Mouse (Mus musculus): ENCODE measurements around the gene Ipp. TPM values are rescaled to one million over a fixed set of nuclear protein-coding genes. Genes with fewer than 3 reads are reported as not detected.

The Ipp gene
- 12.3 and 14.0 TPM in 2 replicates for polyA plus RNA-seq (2015; fragmentation: Nextera tagmentation; extraction: Ambion mirVana)

- peak; percentile 98 for ATAC-seq (ENCODE audit: low FRiP score)
- under 1% methylated on average over 55 of the region's 55 CpGs for WGBS
- no peaks in the 10 kb centered on the region for H3K9me3 ChIP-seq
These were observed at the start of gene Ipp for GRCm38 (mm10) chr4:116507425-116508218. Gene Ipp, plus strand, starts transcription at chr4:116507549.

GRCm38 (mm10) chr4:116461943-116462342, 45.4 kb upstream of the Ipp start:
- Histone ChIP-seq H3K36me3 (no peaks in the 10 kb centered on the region), H3K9ac (no peak overlapping the region), H3K27ac (no peak overlapping the region), H3K4me3 (peak overlapping the region; percentile 90; the same call in 1 of the 2 replicates), H3K27me3 (no peaks in the 10 kb centered on the region), H3K9me3 (no peaks in the 10 kb centered on the region), H3K4me1 (replicated peaks) (peaks cover 18% of the 10 kb centered on the region), H3K4me2 (peak overlapping the region; percentile 64)
- ATAC-seq (ENCODE audit: low FRiP score): no peak
- WGBS: 94% methylated on average over 3 of the region's 3 CpGs

More at GRCm38 (mm10) chr4:116507425-116508218, at the start of gene Ipp:
- Histone ChIP-seq H3K4me1 (replicated peaks) (peaks cover 12% of the 10 kb centered on the region), H3K9ac (peak within 1 kb of the TSS; percentile 82), H3K4me2 (peak within 1 kb of the TSS; percentile 57), H3K27me3 (no peaks in the 10 kb centered on the region), H3K27ac (peak within 1 kb of the TSS; percentile 91), H3K4me3 (peak within 1 kb of the TSS; percentile 60), H3K36me3 (0 out of 2 replicates have a peak, but pooled peaks cover 4% of the 10 kb centered on the region)

- ATAC-seq (ENCODE audit: low FRiP score): peak; percentile 78
- Histone ChIP-seq H3K27me3 (no peaks in the 10 kb centered on the region), H3K4me1 (replicated peaks) (peaks cover 18% of the 10 kb centered on the region), H3K9ac (peak overlapping the region; percentile 93), H3K27ac (peak overlapping the region; percentile 98), H3K9me3 (0 out of 2 replicates have a peak, but pooled peaks cover 2% of the 10 kb centered on the region), H3K4me2 (peak overlapping the region; percentile 64), H3K4me3 (peak overlapping the region; percentile 90), H3K36me3 (no peaks in the 10 kb centered on the region)
- WGBS: 2% methylated on average over 59 of the region's 74 CpGs
These were observed 43.9 kb upstream of the Ipp start for GRCm38 (mm10) chr4:116463231-116464125.

GRCm38 (mm10) chr4:116464126-116464981, 43.0 kb upstream of the Ipp start, which contains the start of gene Mast2:
Gene Mast2, minus strand, starts transcription at chr4:116464183.
- Histone ChIP-seq H3K4me2 (peak within 1 kb of the TSS; percentile 64), H3K27me3 (no peaks in the 10 kb centered on the region), H3K9ac (peak within 1 kb of the TSS; percentile 93), H3K4me1 (replicated peaks) (peaks cover 18% of the 10 kb centered on the region), H3K4me3 (peak within 1 kb of the TSS; percentile 90), H3K36me3 (no peaks in the 10 kb centered on the region), H3K9me3 (0 out of 2 replicates have a peak, but pooled peaks cover 2% of the 10 kb centered on the region), H3K27ac (peak within 1 kb of the TSS; percentile 98)
- peak; percentile 88 for ATAC-seq (ENCODE audit: low FRiP score)
- WGBS: 3% methylated on average over 23 of the region's 68 CpGs

- Histone ChIP-seq H3K4me2 (no peak overlapping the region), H3K36me3 (no peaks in the 10 kb centered on the region), H3K9ac (no peak overlapping the region), H3K4me1 (replicated peaks) (0 out of 2 replicates have a peak, but pooled peaks cover 3% of the 10 kb centered on the region), H3K27ac (no peak overlapping the region), H3K4me3 (no peak overlapping the region), H3K27me3 (no peaks in the 10 kb centered on the region), H3K9me3 (no peaks in the 10 kb centered on the region)
- ATAC-seq (ENCODE audit: low FRiP score): no peak
- WGBS: 83% methylated on average over 2 of the region's 2 CpGs
These were observed 26.0 kb upstream of the Ipp start for GRCm38 (mm10) chr4:116481322-116481721.

- Histone ChIP-seq H3K9ac (no peak overlapping the region), H3K4me2 (no peak overlapping the region), H3K36me3 (no peaks in the 10 kb centered on the region), H3K4me1 (replicated peaks) (0 out of 2 replicates have a peak, but pooled peaks cover 3% of the 10 kb centered on the region), H3K9me3 (no peaks in the 10 kb centered on the region), H3K27me3 (no peaks in the 10 kb centered on the region), H3K4me3 (no peak overlapping the region), H3K27ac (peak overlapping the region; percentile 55)
- ATAC-seq (ENCODE audit: low FRiP score): no peak
- WGBS: 41% methylated on average over 2 of the region's 2 CpGs
These were observed 23.9 kb upstream of the Ipp start for GRCm38 (mm10) chr4:116483476-116483875.

- no peak overlapping the region for H3K4me2 ChIP-seq
- no peaks in the 10 kb centered on the region for H3K4me1 ChIP-seq (replicated peaks)
- no peak for ATAC-seq (ENCODE audit: low FRiP score)
- 71% methylated on average over 2 of the region's 2 CpGs for WGBS
- no peak overlapping the region for H3K27ac ChIP-seq
- H3K9ac ChIP-seq: no peak overlapping the region
- no peaks in the 10 kb centered on the region for H3K9me3 ChIP-seq
- no peak overlapping the region for H3K4me3 ChIP-seq
- no peaks in the 10 kb centered on the region for H3K36me3 ChIP-seq
- no peaks in the 10 kb centered on the region for H3K27me3 ChIP-seq
These were observed 16.2 kb upstream of the Ipp start for GRCm38 (mm10) chr4:116491119-116491536.

- H3K9ac ChIP-seq: no peak overlapping the region
- no peak overlapping the region for H3K4me3 ChIP-seq
- H3K4me2 ChIP-seq: no peak overlapping the region
- H3K27ac ChIP-seq: no peak overlapping the region
- no peaks in the 10 kb centered on the region for H3K9me3 ChIP-seq
- H3K27me3 ChIP-seq: no peaks in the 10 kb centered on the region
- WGBS: 91% methylated on average over 2 of the region's 2 CpGs
- H3K36me3 ChIP-seq: no peaks in the 10 kb centered on the region
- no peaks in the 10 kb centered on the region for H3K4me1 ChIP-seq (replicated peaks)
- no peak for ATAC-seq (ENCODE audit: low FRiP score)
These were observed 15.5 kb upstream of the Ipp start for GRCm38 (mm10) chr4:116491886-116492285.

GRCm38 (mm10) chr4:116492460-116492859, 14.9 kb upstream of the Ipp start:
- Histone ChIP-seq H3K9ac (no peak overlapping the region), H3K9me3 (no peaks in the 10 kb centered on the region), H3K27ac (no peak overlapping the region), H3K36me3 (no peaks in the 10 kb centered on the region), H3K27me3 (no peaks in the 10 kb centered on the region), H3K4me3 (no peak overlapping the region), H3K4me1 (replicated peaks) (no peaks in the 10 kb centered on the region), H3K4me2 (no peak overlapping the region)
- 85% methylated on average over 4 of the region's 4 CpGs for WGBS
- no peak for ATAC-seq (ENCODE audit: low FRiP score)

GRCm38 (mm10) chr4:116493646-116494045, 13.7 kb upstream of the Ipp start:
- no peaks in the 10 kb centered on the region for H3K36me3 ChIP-seq
- no peaks in the 10 kb centered on the region for H3K27me3 ChIP-seq
- H3K4me1 ChIP-seq (replicated peaks): no peaks in the 10 kb centered on the region
- 84% methylated on average over 5 of the region's 5 CpGs for WGBS
- no peak for ATAC-seq (ENCODE audit: low FRiP score)
- no peak overlapping the region for H3K4me3 ChIP-seq
- no peaks in the 10 kb centered on the region for H3K9me3 ChIP-seq
- no peak overlapping the region for H3K4me2 ChIP-seq
- no peak overlapping the region for H3K27ac ChIP-seq
- H3K9ac ChIP-seq: no peak overlapping the region

GRCm38 (mm10) chr4:116499978-116500377, 7.4 kb upstream of the Ipp start:
- H3K4me2 ChIP-seq: no peak overlapping the region
- WGBS: 80% methylated on average over 3 of the region's 3 CpGs
- H3K4me1 ChIP-seq (replicated peaks): no peaks in the 10 kb centered on the region
- H3K9ac ChIP-seq: no peak overlapping the region
- H3K9me3 ChIP-seq: no peaks in the 10 kb centered on the region
- no peak overlapping the region for H3K27ac ChIP-seq
- no peaks in the 10 kb centered on the region for H3K27me3 ChIP-seq
- H3K4me3 ChIP-seq: no peak overlapping the region
- no peaks in the 10 kb centered on the region for H3K36me3 ChIP-seq
- no peak for ATAC-seq (ENCODE audit: low FRiP score)

Data from hindbrain, embryonic 13.5 days (tissue).